Mouse (Mus musculus): Measurements from ENCODE around the gene Tmem120b. TPM values are rescaled to one million over a fixed set of nuclear protein-coding genes. Genes with fewer than 3 reads are reported as not detected.

The Tmem120b gene
- total and polyA plus RNA-seq, 3 experiments, result 4.8 to 8.0 (median 6.2) TPM

GRCm38 (mm10) chr5:123142161-123143157 lies 74.2 kb downstream of the Tmem120b start, which contains the start of gene Setd1b:
Gene Setd1b, plus strand, starts transcription at chr5:123142193.
- no peaks in the 10 kb centered on the region for H3K27me3 ChIP-seq (replicated peaks)
- DNase-seq (ENCODE audit: extremely low read depth), result no peak
- H3K79me2 ChIP-seq (replicated peaks; ENCODE audit: control insufficient read depth, extremely low read depth, insufficient read depth, poor library complexity, severe bottlenecking), result peaks cover 56% of the 10 kb centered on the region
- peak within 1 kb of the TSS; percentile 98 for H3K4me2 ChIP-seq (ENCODE audit: insufficient read depth, low read depth, poor library complexity, severe bottlenecking)
- peak within 1 kb of the TSS; percentile 97 for H3K27ac ChIP-seq (ENCODE audit: insufficient read depth, low read depth)
- peaks cover 15 to 36% of the 10 kb centered on the region in 2 experiments for H3K36me3 ChIP-seq (replicated peaks in 1 of 2; ENCODE audit: control insufficient read depth in 1 of 2, insufficient read depth in 1 of 2, low read length in 1 of 2)
- H3K4me3 ChIP-seq (replicated peaks in 1 of 3; ENCODE audit: low read depth in 2 of 3, low read length in 2 of 3, poor library complexity in 1 of 3), result peak within 1 kb of the TSS; percentile 71 to 76 (median 76)
- no peak for TF ChIP-seq JUN (IDR thresholded peaks at IDR 0.05; ENCODE audit: insufficient read depth, low read depth, low read length)
- TF ChIP-seq MAZ (IDR thresholded peaks at IDR 0.05; ENCODE audit: low read depth, low read length), result no peak
- peak; percentile 91 for TF ChIP-seq UBTF (IDR thresholded peaks at IDR 0.05; ENCODE audit: low read depth, low read length)
- no peak for TF ChIP-seq JUND (conservative IDR thresholded peaks at IDR 0.05; ENCODE audit: low read depth, low read length)
- TF ChIP-seq ZMIZ1 (IDR thresholded peaks at IDR 0.05; ENCODE audit: low read depth, low read length), result no peak
- TF ChIP-seq USF2 (conservative IDR thresholded peaks at IDR 0.05; ENCODE audit: low read depth, low read length), result no peak
- peak; percentile 16; the same call in 1 of the 2 replicates for TF ChIP-seq SIN3A (IDR thresholded peaks at IDR 0.05; ENCODE audit: low read length)
- no peak for TF ChIP-seq TBP (conservative IDR thresholded peaks at IDR 0.05; ENCODE audit: low read depth, low read length)
- TF ChIP-seq MAX (IDR thresholded peaks at IDR 0.05; ENCODE audit: low read length), result no peak
- no peak for TF ChIP-seq MAFK (IDR thresholded peaks at IDR 0.05; ENCODE audit: insufficient replicate concordance, low read length)
- no peak; the same call in 1 of the 2 replicates for TF ChIP-seq POLR2A (IDR thresholded peaks at IDR 0.05; ENCODE audit: low read depth, low read length)
- TF ChIP-seq MXI1 (IDR thresholded peaks at IDR 0.05; ENCODE audit: low read depth, low read length), result no peak; the same call in 1 of the 2 replicates
- TF ChIP-seq PAX5 (IDR thresholded peaks at IDR 0.05; ENCODE audit: low read length), result no peak
- TF ChIP-seq BHLHE40 (IDR thresholded peaks at IDR 0.05; ENCODE audit: low read depth, low read length), result no peak
- TF ChIP-seq CHD2 (IDR thresholded peaks at IDR 0.05; ENCODE audit: low read length), result no peak
- H3K9me3 ChIP-seq (replicated peaks; ENCODE audit: low read length), result no peaks in the 10 kb centered on the region
- H3K9ac ChIP-seq (ENCODE audit: insufficient read depth, low read depth), result peak within 1 kb of the TSS; percentile 100
- H3K4me1 ChIP-seq (ENCODE audit: control insufficient read depth in 1 of 2, insufficient read depth in 2 of 2), result peaks cover 0 to 28% of the 10 kb centered on the region in 2 experiments; a peak in 2 of 4 replicates
- in situ Hi-C loops (cut with MboI; ENCODE audit: low pct_ligation_motif_present, low pct_unique_long_range_greater_than_20kb, low sequenced_read_pairs) (no loop called here), dilution Hi-C loops (cut with MboI; ENCODE audit: extremely low pct_ligation_motif_present, extremely low pct_unique_long_range_greater_than_20kb, low sequenced_read_pairs) (no loop called here)

DNA sequence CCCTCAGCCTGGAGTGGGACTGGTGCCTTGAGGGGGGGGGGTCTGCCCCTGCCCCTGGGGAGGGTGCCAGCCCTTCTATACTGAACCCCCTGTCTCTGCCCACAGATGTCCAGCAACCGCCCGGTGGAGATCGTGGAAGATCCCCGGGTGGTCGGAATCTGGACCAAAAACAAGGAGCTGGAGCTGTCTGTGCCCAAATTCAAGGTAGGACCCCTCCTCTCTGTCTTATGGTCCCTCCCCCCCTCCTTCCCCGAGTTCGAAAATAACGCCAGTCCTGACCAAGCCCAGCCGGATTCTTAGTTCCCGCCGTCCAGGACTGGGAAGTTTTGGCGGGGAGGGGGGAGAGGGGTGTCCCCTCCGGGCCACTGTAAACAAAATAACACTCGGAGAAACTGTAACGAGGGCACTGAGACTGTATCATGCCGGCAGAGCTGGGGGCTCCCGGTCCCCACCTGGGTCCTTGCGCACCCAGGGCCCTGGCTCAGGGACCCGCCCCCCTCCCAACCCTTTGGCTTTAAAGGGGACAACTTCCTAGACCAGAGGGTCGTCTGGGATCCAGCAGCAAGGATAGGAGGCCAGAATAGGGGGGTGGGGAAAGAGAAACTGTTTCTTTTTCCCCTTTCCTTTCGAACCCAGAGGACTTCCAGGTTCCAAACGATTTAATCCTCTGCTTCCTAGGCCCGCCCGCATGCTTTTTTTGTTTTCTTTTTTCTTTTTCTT lies 75.2 kb downstream of the Tmem120b start:
- Histone ChIP-seq H3K27me3 (replicated peaks) (no peaks in the 10 kb centered on the region), H3K9ac (ENCODE audit: insufficient read depth, low read depth) (peak overlapping the region; percentile 100), H3K27ac (ENCODE audit: insufficient read depth, low read depth) (no peak overlapping the region), H3K4me2 (ENCODE audit: insufficient read depth, low read depth, poor library complexity, severe bottlenecking) (peak overlapping the region; percentile 98), H3K79me2 (replicated peaks; ENCODE audit: control insufficient read depth, extremely low read depth, insufficient read depth, poor library complexity, severe bottlenecking) (peaks cover 58% of the 10 kb centered on the region), H3K36me3 (replicated peaks in 1 of 2; ENCODE audit: control insufficient read depth in 1 of 2, insufficient read depth in 1 of 2, low read length in 1 of 2) (peaks cover 25 to 41% of the 10 kb centered on the region in 2 experiments), H3K9me3 (replicated peaks; ENCODE audit: low read length) (no peaks in the 10 kb centered on the region), H3K4me3 (replicated peaks in 1 of 3; ENCODE audit: low read depth in 2 of 3, low read length in 2 of 3, poor library complexity in 1 of 3) (peak overlapping the region; percentile 71 to 76 (median 76)), H3K4me1 (ENCODE audit: control insufficient read depth in 1 of 2, insufficient read depth in 2 of 2) (peaks cover 0 to 31% of the 10 kb centered on the region in 2 experiments; a peak in 2 of 4 replicates)
- no peak for DNase-seq (ENCODE audit: extremely low read depth)
- TF ChIP-seq UBTF (IDR thresholded peaks at IDR 0.05; ENCODE audit: low read depth, low read length), result 0 out of 2 replicates have a peak, but pooled peaks have one; percentile 29
- TF ChIP-seq TCF12 (IDR thresholded peaks at IDR 0.05; ENCODE audit: low read depth, low read length), result no peak
- TF ChIP-seq EP300 (IDR thresholded peaks at IDR 0.05; ENCODE audit: low read length), result no peak
- TF ChIP-seq MXI1 (IDR thresholded peaks at IDR 0.05; ENCODE audit: low read depth, low read length), result 0 out of 2 replicates have a peak, but pooled peaks have one; percentile 39
- TF ChIP-seq ZNF384 (IDR thresholded peaks at IDR 0.05; ENCODE audit: low read depth, low read length), result peak; percentile 59
- TF ChIP-seq SIN3A (IDR thresholded peaks at IDR 0.05; ENCODE audit: low read length), result peak; percentile 21
- in situ Hi-C loops (cut with MboI; ENCODE audit: low pct_ligation_motif_present, low pct_unique_long_range_greater_than_20kb, low sequenced_read_pairs) (no loop called here), dilution Hi-C loops (cut with MboI; ENCODE audit: extremely low pct_ligation_motif_present, extremely low pct_unique_long_range_greater_than_20kb, low sequenced_read_pairs) (no loop called here)

All from CH12.LX (cell line).